Mouse (Mus musculus) frontal cortex, adult (tissue): ENCODE measurements around the gene C2cd4b.

Experiments used
- ATAC-seq: cut with Nextera tagmentation; 2 replicates; pipeline ENCODE4 v1.9.2; 2017; ENCODE audit warnings: mild to moderate bottlenecking, moderate library complexity, mixed read lengths; ENCODE audit not compliant: low TSS enrichment

Gene C2cd4b

DNA sequence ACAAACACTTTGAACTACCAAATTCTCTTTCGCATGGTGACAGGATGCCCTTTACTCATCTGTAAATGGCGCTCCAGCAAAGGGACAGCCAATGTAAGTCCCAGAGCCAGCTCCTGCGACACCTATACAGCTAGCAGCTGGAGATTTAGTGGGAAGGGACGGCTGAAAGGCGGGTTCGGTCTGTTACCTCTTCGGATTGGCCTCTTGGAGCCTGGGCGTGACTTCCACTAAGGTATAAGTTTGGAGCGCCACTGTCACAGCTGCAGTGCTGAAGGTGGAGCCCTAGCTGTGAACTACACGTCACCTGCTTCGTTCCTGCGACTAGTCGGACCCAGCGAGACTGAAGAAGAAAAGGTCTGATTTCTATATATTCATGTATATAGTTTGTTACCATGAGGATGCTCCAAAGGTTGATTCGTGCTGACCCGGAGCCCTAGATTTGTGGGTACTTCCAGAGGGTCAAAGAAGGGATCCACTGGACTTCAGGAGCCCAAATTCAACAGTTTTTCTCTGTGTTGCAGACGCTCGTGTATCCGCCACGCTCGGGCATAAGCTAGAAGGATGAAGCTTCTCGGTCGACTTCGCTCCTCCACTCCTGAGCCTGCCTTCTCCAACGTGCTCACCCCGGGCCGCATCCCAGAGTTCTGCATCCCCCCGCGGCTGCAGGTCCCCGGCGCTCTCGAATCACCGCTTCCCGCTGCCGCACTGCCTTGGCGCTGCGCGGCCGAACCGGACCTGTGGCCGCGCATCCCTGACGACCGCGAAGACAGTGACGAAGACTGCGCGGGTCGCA is at the start of gene C2cd4b:
TSS of gene C2cd4b (plus strand) at position 275 of the 793 bp plus-strand sequence.
- ATAC-seq: peak; percentile 59

DNA sequence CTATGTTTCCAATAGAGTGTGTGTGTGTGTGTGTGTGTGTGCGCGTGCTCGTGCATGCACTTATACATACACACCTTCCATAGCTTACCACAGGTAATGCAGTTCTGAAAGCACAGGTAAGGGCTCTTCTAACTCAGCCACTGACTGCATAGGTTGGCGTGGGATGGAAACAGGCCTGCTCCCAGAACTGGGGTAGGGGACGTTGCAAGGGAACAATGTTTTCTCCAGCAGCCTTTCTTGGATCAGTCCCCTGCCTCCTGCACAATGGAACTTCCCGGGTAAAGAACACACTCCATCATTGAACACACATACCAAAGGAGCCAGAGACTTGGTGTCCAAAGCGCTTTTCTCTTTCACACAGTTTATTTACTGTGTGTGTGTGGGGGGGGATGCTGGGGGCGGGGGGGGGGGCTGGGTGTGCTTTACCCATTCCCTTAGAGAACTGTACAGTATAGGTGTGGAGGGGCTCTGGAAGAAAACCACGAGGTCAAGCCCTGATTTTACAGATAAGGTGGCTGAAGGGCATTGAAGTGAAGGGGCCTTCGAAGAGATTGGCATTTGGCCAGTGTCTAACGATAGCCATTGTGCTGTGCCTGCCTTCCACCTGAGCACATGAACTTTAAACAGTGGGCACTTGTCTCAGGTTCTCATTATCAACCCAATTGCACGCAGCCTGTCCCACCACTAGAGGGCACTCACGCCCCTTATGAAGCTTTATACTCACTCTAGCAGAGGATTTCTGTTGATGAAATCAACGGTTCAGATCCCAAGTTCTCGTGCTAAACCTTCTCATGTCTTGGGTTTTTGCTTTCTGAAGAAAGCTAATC is 48.0 kb upstream of the C2cd4b start:
- peak; percentile 74 for ATAC-seq

DNA sequence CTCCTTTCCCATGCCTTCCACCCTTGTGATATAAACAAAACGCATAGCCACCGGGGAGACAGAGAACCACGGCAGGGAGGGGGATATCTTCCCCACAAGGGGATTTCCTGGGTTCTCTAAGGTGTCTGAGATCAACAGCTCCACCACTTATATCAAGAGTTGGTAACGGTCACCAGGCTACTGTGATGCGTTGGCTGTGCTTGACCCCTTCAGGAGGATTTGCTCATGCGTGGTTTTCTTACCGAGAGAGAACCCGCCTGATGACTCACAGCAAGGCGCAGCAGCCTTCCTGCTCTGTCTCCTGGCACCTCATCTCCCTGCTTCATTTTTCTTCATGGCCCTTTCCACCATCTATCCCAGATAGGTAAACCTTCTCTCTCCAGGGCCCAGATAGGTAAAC is 47.1 kb upstream of the C2cd4b start:
- no peak for ATAC-seq

DNA sequence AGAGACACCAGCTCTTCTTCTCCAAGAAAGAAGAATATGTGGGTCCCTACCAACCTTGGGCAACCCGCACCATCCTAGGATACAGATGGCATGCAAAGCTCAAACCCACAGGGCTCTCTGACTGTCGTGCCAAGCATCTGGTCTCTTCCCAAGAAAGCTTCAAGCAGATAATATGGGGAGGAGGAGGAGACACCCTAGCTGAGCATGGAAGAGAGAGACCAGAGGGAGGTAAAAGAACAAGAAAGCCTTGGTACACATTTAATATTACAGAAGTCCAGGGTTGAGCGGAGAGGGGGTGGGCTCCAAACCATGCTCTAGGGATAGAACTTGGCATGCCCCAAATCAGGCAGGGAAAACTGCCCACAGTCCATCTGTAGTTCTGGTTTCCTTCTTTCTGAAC is 42.2 kb upstream of the C2cd4b start:
- peak; percentile 92 for ATAC-seq

DNA sequence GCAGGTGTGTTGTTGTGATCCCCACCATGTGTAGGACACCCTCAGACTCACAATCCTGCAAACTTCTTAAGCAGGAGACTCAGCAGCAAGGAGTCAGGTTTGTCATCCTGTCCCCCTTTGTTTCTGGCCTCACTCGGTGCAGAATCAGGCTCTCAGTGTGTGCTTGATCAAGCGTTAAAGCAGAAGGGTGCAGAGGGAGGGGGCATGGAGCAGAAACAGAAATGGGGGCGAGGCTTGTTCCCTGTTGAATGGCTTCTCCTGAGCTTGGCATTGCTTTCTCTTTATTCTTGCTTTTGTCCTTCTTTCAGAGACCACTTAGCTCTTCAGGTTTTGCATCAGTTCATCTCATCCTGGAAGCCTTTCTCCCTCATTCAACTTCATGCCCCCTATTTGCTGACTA is 40.6 kb upstream of the C2cd4b start:
- ATAC-seq: no peak

DNA sequence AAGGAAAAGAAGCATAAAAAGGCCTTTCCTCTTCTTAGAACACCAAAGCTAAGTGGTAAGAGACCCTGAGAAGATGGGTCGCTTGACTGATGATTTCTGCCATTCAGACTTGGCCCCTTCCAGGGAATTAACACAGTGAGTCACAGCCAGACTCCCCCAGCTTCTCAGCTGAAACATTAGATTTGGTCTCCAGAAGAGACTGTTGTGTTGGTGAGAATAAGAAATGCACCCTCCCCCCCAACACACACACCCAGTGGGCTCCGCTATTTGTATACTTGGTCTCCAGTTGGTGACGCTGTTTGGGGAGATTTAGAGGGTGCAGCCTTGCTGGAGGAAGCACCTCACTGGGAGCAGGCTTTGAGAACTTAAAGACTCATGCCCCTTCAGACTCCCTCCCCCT is 39.1 kb upstream of the C2cd4b start:
- ATAC-seq: peak; percentile 51; the same call in 1 of the 2 replicates

DNA sequence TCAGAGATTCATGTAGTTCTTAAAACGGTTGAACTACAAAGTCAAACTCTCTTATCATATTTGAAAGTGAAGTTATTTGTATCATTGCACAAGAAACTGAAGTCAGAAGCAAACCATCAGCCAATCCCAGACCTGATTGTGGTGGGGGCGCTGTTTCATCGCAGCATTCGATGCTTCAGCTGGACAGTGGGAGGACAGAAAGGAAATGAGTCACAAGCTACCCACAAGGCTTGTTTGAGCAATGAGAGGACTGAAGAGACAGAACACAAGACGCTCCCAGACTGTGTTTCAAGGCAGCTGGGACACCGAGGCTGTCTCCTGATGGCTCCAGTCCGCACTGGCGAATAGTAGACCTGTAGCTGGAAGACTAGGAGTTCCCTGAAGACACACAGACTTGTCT is 36.9 kb upstream of the C2cd4b start:
- peak; percentile 83 for ATAC-seq

DNA sequence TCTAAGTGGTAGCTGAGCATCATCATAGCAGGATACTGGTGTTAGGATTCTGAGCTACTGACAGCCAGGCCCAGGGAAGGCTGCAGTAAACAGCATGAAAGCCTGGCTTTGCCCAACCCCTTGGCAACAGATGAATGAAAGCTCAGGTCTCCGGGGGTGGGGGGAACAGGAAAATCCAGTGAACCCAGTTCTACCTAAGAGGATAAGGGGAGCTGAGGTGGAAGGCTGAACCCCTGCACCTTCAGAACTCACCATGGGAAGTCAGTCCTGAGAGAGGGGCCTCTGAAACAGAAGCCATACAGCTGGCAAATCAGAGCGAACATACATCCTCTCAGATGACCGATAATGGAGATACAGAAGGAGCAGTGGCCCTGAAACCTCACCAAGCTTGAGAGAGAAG is 34.0 kb upstream of the C2cd4b start:
- ATAC-seq: no peak

DNA sequence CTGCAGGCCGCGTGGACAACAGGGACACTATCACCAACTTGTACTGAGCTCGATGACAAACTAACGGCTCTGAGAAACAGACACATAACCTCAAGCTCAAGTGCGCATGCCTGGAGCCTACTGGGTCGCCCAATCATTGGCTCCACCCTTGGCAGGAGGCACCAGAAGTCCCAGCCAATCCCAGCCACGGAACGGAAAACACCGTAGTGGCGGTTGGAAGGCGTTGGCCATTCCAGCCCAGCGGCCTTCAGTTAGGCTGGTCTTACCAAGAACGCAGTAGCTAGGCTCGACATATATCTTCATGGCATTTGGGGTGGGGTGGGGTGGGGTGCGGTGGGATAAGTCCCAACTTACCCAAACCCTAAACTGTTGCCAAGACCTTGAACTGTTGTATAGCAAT is 25.5 kb upstream of the C2cd4b start:
- ATAC-seq: no peak

DNA sequence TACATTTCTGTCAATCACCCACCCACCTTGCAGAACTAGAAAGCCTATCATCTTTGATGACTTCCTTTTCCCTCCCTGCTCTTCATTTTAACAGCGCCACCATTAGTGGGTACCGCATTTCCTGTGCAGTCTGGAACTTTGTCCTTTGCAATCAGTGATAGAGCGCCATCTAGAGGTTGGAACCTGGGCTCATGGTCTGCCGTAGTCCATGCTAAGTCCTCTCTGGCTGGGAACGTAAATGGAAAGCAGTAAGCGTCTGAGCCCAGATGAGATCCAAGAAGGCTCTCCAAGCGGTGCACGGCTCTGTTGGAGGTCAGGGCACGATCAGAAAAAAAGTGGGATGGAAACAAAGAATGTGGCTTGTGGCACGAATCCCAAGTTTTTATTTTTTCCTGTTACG is 23.8 kb upstream of the C2cd4b start:
- peak; percentile 76; the same call in 1 of the 2 replicates for ATAC-seq

DNA sequence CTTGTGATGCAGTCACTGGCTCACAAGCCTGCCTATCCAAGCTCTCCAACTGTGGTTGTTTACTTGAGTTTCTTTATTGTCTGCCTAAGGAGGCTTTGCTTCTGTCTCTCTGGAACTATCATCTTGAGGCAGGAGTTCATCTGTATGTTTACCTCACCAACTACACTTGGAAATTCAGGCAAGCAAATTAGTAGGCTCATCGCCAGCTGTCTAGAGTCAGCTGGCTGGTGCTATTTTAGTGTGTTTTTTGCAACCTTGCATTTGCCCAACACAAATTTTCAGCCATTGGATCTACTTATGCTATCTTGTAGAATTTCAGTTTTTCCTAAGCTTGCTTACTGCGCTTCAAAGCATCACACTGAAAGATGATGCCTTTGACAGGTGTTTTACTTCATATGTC is 18.0 kb upstream of the C2cd4b start:
- ATAC-seq: peak; percentile 47; the same call in 1 of the 2 replicates

DNA sequence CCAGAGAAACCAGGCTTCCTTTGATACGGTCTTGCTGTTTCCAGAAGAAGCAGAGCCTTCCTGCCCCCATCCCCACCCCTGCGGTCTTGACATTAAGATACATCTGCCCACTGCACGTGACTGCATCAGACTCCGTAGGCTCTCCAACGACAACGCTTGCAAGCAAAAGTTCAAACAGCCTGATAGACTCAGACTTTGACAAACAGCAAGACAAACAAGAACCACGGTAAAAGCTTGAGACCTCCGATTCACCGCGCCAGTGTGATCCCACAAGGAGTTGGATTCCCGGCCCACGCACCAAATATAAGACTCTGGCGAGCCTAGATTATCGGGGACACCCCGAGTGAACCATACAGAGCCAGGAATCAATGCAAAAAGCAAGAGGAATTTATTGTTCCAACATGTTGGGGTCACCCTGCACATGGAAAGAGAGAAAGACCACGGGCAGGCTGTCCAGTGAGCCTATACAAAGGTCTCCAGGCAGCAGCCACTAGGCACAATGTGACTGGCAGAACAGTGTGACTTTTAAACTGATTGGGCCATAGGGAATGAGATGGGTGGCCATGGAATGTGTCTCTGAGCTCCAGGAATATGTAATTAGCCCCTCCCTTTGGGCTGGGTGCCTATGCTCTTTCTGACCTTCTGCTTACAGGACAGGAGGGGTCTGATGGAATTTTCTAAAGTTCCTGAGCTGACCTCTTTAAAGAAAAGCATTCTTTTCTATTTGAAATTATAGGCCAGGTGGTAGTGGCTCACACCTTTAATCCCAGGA is 5.6 kb upstream of the C2cd4b start:
- no peak for ATAC-seq

DNA sequence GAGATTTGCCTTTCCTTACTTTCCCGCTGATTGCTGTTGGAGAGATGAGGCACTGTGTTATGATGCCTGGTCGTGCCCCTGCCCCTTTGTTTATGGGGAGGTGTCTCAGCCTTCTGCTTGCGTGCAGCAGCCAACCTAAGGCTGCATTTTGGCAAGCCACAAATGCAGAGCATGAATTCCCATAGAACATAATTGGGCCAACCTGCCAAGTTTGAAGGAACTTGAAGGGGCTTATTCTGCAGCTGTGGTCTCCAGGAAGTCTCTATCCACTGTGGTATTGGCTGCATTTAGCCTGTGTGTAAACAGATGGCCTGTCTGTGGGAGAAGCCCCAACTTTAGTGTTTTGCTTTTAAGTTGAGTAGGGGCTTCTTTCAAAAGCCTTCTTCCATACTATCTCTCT is 4.5 kb upstream of the C2cd4b start:
- ATAC-seq: no peak

DNA sequence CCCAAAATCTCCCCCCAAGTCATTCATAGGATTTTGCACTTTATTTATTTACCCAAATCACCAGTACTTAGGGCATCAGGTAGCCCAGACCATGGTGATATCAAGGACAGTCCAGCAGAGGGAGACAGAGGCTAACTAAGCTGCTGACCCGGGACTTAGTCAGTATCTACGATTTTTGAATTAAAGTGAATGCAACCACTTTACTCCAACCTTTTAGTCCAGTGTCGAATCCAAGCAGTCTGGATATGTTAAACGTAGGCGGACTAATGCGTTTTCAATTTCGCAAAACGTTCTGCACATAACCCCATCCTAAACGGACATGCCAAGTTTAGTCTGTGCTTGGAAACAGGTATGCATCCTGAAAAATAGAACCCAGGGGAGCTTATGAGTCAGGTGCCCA is 551 bp upstream of the C2cd4b start:
- peak; percentile 50; the same call in 1 of the 2 replicates for ATAC-seq

DNA sequence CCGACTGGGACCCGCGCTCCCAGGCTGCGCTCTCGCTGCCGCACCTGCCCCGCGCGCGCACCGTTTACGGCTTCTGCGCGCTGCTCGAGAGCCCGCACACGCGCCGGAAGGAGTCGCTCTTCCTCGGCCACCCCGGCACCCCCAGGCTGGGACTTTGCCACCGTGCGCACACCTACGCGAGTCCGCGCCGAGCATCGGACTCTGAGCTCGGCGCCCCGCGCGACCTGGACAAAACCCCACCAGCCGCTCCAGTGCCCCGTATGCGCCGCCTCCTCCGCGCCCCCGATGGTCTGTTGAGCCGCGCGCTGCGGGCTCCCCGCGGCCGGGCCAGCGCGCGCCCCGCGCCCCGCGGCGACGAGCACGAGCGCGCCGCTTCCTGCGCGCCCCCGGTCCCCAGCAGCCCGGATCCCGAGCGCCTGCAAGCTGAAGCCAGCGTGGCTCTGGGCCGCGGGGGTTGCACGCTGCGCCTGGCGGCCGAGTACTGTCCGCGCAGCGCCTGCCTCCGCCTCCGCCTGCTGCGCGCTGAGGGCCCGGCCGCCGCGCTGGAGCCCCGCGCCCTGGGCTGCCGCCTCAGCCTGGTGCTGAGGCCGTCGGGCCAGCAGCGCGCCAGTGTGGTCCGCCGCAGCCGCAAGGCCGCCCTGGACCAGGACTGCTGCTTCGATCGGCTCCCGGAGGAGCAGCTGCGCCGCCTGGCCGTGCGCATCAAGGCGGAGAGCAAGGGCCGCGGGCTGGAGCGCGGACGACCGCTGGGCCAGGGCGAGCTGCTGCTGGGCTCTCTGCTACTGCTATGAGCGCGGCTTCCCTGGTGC is 923 bp downstream of the C2cd4b start:
- peak; percentile 81 for ATAC-seq

DNA sequence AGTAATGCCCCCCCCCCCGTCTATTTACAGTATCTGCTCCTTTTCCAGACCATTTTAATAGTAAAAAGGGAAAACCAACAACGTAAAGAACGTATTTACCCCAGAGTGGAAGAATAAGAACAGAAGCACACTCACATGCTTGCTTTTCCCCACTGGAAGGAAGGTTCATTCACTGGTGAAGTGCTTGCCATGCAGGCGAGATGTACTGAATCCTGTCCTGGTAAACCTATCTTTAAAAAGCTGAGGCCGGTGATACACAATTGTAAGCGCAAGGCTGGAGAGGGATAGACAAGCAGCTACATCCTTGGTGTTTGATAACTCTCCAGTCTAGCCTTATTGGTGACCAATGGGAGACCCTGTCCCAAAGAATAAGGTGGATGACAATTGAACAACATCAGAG is 1.8 kb downstream of the C2cd4b start:
- ATAC-seq: no peak

DNA sequence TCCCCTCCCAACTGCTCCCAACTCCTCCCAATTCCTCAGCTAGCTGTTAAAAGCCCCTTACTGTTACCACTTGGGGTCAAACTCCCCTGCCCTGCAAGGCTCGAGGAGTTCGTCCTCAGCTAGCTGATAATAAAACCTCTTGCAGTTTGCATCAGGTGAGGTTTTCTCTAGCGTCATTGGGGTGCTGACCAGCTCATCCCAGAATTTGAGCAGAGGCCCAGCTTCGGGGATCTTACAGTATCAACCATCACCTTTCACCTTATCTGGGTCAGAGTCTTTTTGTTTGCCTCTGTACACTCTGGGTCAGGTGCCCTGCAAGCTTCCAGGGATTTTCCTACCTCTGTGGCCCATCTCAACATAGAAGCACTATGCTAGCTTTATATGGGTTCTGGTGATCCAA is 4.1 kb downstream of the C2cd4b start:
- ATAC-seq: no peak

DNA sequence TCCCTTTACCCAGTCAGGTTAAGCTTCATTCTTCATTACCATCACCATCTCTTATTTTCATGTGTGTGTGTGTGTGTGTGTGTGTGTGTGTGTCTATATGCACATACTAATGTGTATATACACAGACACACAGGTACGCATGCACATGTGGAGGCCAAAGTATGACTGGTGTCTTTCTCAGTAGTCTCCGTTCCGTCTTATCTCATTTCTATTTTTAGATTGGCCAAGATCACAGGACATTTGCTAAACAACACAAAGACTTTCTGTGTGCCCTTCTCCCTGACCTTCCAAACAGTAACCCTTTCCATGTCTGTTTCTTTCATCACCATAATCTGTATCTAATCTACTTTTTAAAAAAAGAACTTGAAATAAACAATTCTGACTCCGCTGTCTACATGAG is 7.2 kb downstream of the C2cd4b start:
- no peak for ATAC-seq

DNA sequence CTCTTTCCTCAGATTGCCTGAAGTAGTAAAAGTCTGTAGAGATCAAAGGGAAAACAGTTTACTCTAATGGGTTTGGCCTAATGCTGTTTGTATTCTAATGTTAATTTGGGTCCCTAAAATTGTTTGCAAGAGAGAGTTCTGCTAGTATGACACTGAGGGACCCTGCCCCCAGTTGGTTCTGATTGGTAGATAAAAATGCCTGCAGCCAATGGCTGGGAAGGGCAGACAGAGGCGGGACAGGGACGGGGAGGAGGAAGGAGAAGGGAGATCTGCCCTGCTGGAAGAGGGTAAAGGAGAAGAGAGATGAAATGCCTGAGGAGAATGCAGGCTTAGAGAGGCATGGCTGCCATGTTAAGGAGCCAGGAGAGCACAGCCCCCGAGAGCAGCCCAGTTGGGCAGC is 7.7 kb downstream of the C2cd4b start:
- no peak for ATAC-seq

DNA sequence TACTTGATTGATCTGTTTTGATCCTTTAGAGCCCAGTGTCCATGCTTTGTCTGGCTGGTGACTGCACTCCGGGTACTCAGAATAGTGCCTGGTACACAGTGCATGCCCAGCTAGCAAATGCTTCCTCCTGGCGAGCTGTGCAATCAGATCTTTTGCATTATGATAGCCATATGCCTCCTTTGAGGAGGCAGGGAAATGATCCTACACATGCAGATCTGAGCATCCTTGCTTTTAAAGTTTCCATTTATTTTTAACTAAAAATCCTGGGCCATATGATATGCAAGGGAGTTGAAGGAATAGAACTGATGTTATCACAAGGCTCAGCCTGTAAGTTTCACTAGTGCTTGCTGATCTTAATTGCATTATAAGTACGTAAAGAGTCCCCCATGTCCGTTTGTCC is 9.6 kb downstream of the C2cd4b start:
- ATAC-seq: peak; percentile 52; the same call in 1 of the 2 replicates

DNA sequence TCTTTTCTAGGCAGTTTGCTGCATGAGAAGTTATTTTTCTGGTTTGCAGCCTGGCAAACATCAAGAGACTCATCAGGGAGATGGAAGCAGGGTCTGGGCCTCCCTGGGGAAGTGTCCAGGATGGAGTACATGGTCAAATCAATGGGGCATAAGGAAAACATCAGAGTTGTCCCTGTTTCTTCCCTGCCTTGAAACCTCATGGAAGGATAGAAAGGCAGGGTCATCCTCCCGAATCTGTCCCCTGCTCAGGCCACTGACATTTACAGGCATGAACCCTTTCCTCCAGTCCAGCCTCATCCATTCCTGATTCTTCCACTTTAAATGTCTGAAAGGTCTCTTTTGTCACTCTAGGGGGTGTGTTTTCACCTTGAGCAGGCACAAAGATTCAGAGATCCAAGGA is 10.2 kb downstream of the C2cd4b start:
- ATAC-seq: no peak
